Mouse (Mus musculus) G1E (cell line): ENCODE results near the gene Mtmr6.

Experiments used
- CTCF ChIP-seq: IDR thresholded peaks from 2 replicates; pipeline ENCODE4 v1.5.1; 2012; ENCODE audit warnings: low read depth, low read length, inconsistent platforms, mixed read lengths
- GATA1 ChIP-seq: IDR thresholded peaks from 2 replicates; pipeline ENCODE4 v1.6.1; 2012; ENCODE audit warnings: borderline replicate concordance, low read length, inconsistent platforms, mixed read lengths
- GATA2 ChIP-seq: IDR thresholded peaks from 2 replicates; pipeline ENCODE4 v1.6.1; 2012; ENCODE audit warnings: low read depth, low read length, inconsistent platforms, borderline replicate concordance
- POLR2AphosphoS5 ChIP-seq: IDR thresholded peaks from 2 replicates; pipeline ENCODE4 v1.6.1; 2012; ENCODE audit warnings: low read depth, low read length, inconsistent platforms; ENCODE audit not compliant: insufficient replicate concordance
- TAL1 ChIP-seq: conservative IDR thresholded peaks from 2 replicates; pipeline ENCODE4 v1.6.1; 2012; ENCODE audit warnings: low read depth, low read length, inconsistent platforms, mixed read lengths

DNA sequence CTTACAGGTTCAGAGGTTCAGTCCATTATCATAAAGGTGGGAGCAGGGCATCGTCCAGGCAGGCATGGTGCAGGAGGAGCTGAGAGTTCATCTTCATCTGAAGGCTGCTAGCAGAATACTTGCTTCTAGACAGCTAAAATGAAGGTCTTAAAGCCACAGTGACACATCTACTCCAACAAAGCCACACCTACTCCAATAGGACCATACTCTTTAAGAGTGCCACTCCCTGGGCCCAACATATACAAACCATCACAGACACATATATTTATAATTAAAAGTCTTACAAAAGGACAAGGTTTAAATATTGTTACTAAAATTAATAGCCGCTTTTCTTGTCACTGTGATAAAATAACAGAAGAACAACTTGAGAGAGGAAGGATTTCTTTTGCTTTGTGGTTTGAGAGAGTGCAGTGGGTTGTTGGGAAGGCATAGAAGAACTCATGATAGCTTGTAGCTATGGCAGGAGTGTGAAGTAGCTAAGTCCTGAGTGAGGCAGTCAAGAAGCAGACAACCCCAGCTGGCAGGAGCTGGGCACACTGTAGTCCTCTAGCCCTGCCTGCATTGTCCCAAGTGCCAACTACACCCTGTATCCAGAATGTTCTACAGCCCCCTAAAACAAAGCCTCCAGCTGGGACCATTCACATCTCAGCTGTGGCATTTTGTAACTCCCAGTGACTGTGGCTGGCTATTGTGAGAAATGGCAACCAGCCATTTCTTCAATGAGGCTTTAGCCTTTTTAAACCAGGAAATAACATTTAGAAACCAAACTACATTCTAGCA, 39.6 kb downstream of the Mtmr6 start:
- no peak for TF ChIP-seq CTCF
- TF ChIP-seq GATA1: no peak
- no peak for TF ChIP-seq GATA2
- no peak for TF ChIP-seq TAL1
- TF ChIP-seq POLR2AphosphoS5: no peak
